Mouse (Mus musculus): Measurements from ENCODE around the gene Inpp5b.

DNA sequence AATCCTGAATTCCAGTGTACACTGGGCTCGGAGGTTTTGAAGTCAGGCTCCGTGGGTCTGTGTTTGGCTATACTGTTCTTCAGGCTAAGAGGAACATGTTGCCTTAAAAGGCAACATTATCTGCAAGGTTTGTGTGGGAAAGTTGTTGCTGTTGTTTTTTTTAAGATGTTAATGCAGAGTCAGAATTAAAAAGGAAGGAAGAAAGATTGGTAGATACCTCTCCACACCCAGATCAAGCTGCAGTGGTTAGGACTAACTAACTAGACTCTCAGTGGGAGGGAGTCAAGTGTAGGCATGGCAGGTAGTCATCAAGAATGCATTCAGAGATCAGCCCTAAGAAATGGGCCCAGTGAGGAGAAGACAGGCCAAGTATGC, 24.9 kb downstream of the Inpp5b start:
- TF ChIP-seq POLR2A (IDR thresholded peaks at IDR 0.05; ENCODE audit: extremely low read depth, insufficient read depth, low read length): no peak
- no peak for TF ChIP-seq CTCF (IDR thresholded peaks at IDR 0.05; ENCODE audit: low read depth, low read length)
